Mouse (Mus musculus) liver, postnatal 0 days (tissue): ENCODE results near the gene Golga7b. TPM values are rescaled to one million over a fixed set of nuclear protein-coding genes. Genes with fewer than 3 reads are reported as not detected.

Experiments used
- ATAC-seq: fragments of 200-750 bp; cut with Nextera tagmentation; 2 replicates; pipeline ENCODE4 v1.8.0; 2017; ENCODE audit warnings: mild to moderate bottlenecking, moderate library complexity
- DNase-seq: peaks from one replicate; pipeline ENCODE4 v3.0.0-alpha.2; 2016
- H3K27ac ChIP-seq: fragments of 300-500 bp; sonication (generic); 2 replicates; pipeline ENCODE4 v1.5.1; 2014; ENCODE audit warnings: antibody characterized with exemption, moderate library complexity, mild to moderate bottlenecking, low read depth
- H3K27me3 ChIP-seq: fragments of 300-500 bp; sonication (generic); 2 replicates; pipeline ENCODE4 v1.6.1; 2014; ENCODE audit warnings: low read length, control low read depth, mixed read lengths; ENCODE audit not compliant: insufficient read depth
- H3K36me3 ChIP-seq: fragments of 300-500 bp; sonication (generic); replicated peaks from 2 replicates; pipeline ENCODE4 v1.6.1; 2014; ENCODE audit warnings: mild to moderate bottlenecking, control low read depth, low read length, moderate library complexity, mixed read lengths; ENCODE audit not compliant: insufficient read depth
- H3K4me1 ChIP-seq: fragments of 300-500 bp; sonication (generic); 2 replicates; pipeline ENCODE4 v1.6.1; 2014; ENCODE audit warnings: antibody characterized with exemption, mild to moderate bottlenecking, control low read depth; ENCODE audit not compliant: insufficient read depth
- H3K4me2 ChIP-seq: fragments of 300-500 bp; sonication (generic); 2 replicates; pipeline ENCODE4 v1.6.1; 2014; ENCODE audit warnings: low read depth, mild to moderate bottlenecking, low read length, moderate library complexity, mixed read lengths
- H3K4me3 ChIP-seq: fragments of 300-500 bp; sonication (generic); 2 replicates; pipeline ENCODE4 v1.5.1; 2014; ENCODE audit warnings: low read depth, low read length
- H3K9ac ChIP-seq: fragments of 300-500 bp; sonication (generic); replicated peaks from 2 replicates; pipeline ENCODE4 v1.6.1; 2014; ENCODE audit warnings: mild to moderate bottlenecking, moderate library complexity
- H3K9me3 ChIP-seq: fragments of 300-500 bp; sonication (generic); 2 replicates; pipeline ENCODE4 v1.6.1; 2016; ENCODE audit warnings: mild to moderate bottlenecking, control low read depth, low read length, mixed read lengths
- CTCF ChIP-seq: sonication (generic); IDR thresholded peaks from 2 replicates; pipeline ENCODE4 v1.5.1; 2016; ENCODE audit warnings: antibody characterized with exemption, low read depth
- EP300 ChIP-seq: IDR thresholded peaks from 2 replicates; pipeline ENCODE4 v1.6.1; 2016; ENCODE audit warnings: antibody characterized with exemption, low read depth, mild to moderate bottlenecking
- WGBS: fragments of 180-500 bp; shearing (Covaris S2); extraction: QIAGEN DNeasy Blood & Tissue Kit; methylation state at CpG from one replicate; pipeline ENCODE4 v1.1.7; 2014; ENCODE audit not compliant: insufficient replicate concordance; 5-methylcytosine and 5-hydroxymethylcytosine counted together
- polyA plus RNA-seq: library from polyadenylated mRNA; unstranded; fragments of >200 nt; fragmentation: Nextera tagmentation; extraction: Ambion mirVana; gene quantifications from 2 replicates; pipeline ENCODE4 v1.2.1, GENCODE M21; 2015

Gene Golga7b
- polyA plus RNA-seq, 1 experiment from 2014 or later = not detected

- no peaks in the 10 kb centered on the region for H3K9me3 ChIP-seq
- no peaks in the 10 kb centered on the region for H3K36me3 ChIP-seq
- no peak for DNase-seq
- H3K27me3 ChIP-seq = no peaks in the 10 kb centered on the region
- H3K4me1 ChIP-seq = 0 out of 2 replicates have a peak, but pooled peaks cover 4% of the 10 kb centered on the region
- no peak overlapping the region for H3K9ac ChIP-seq
- no peak for ATAC-seq
- H3K4me3 ChIP-seq = no peak overlapping the region
- TF ChIP-seq CTCF (no peak), EP300 (no peak)
- H3K4me2 ChIP-seq = no peak overlapping the region
- 64% methylated on average over 17 of the region's 17 CpGs for WGBS
- no peak overlapping the region for H3K27ac ChIP-seq
These were observed 17.7 kb upstream of the Golga7b start for GRCm38 (mm10) chr19:42229499-42230287.

- DNase-seq = peak; percentile 36
- 40% methylated on average over 5 of the region's 5 CpGs for WGBS
- H3K36me3 ChIP-seq = no peaks in the 10 kb centered on the region
- no peak overlapping the region for H3K9ac ChIP-seq
- 0 out of 2 replicates have a peak, but pooled peaks cover 4% of the 10 kb centered on the region for H3K4me1 ChIP-seq
- TF ChIP-seq CTCF = no peak
- TF ChIP-seq EP300 = no peak
- H3K4me2 ChIP-seq = no peak overlapping the region
- no peaks in the 10 kb centered on the region for H3K27me3 ChIP-seq
- ATAC-seq = no peak
- no peak overlapping the region for H3K4me3 ChIP-seq
- H3K9me3 ChIP-seq = no peaks in the 10 kb centered on the region
- H3K27ac ChIP-seq = no peak overlapping the region
These were observed 17.1 kb upstream of the Golga7b start for GRCm38 (mm10) chr19:42230288-42230568.

GRCm38 (mm10) chr19:42230986-42231385 lies 16.4 kb upstream of the Golga7b start:
- TF ChIP-seq CTCF = no peak
- TF ChIP-seq EP300 = no peak
- 85% methylated on average over 13 of the region's 13 CpGs for WGBS
- Histone ChIP-seq H3K9ac (no peak overlapping the region), H3K4me3 (no peak overlapping the region), H3K9me3 (no peaks in the 10 kb centered on the region), H3K27me3 (no peaks in the 10 kb centered on the region), H3K36me3 (no peaks in the 10 kb centered on the region), H3K4me1 (0 out of 2 replicates have a peak, but pooled peaks cover 4% of the 10 kb centered on the region), H3K4me2 (no peak overlapping the region), H3K27ac (no peak overlapping the region)
- ATAC-seq (no peak), DNase-seq (no peak)

GRCm38 (mm10) chr19:42237602-42238340 lies 9.6 kb upstream of the Golga7b start:
- ATAC-seq (no peak), DNase-seq (no peak)
- Histone ChIP-seq H3K9ac (no peak overlapping the region), H3K27ac (no peak overlapping the region), H3K4me3 (no peak overlapping the region), H3K27me3 (no peaks in the 10 kb centered on the region), H3K9me3 (no peaks in the 10 kb centered on the region), H3K4me1 (no peaks in the 10 kb centered on the region), H3K4me2 (no peak overlapping the region), H3K36me3 (no peaks in the 10 kb centered on the region)
- WGBS = 30% methylated on average over 4 of the region's 4 CpGs
- no peak for TF ChIP-seq CTCF
- no peak for TF ChIP-seq EP300

GRCm38 (mm10) chr19:42238341-42238715 lies 9.0 kb upstream of the Golga7b start:
- DNase-seq (no peak), ATAC-seq (no peak)
- WGBS = 66% methylated on average over 7 of the region's 7 CpGs
- Histone ChIP-seq H3K4me1 (no peaks in the 10 kb centered on the region), H3K9me3 (no peaks in the 10 kb centered on the region), H3K27ac (no peak overlapping the region), H3K4me3 (no peak overlapping the region), H3K36me3 (no peaks in the 10 kb centered on the region), H3K4me2 (no peak overlapping the region), H3K9ac (no peak overlapping the region), H3K27me3 (no peaks in the 10 kb centered on the region)
- TF ChIP-seq EP300 (no peak), CTCF (no peak)

GRCm38 (mm10) chr19:42240881-42241280 lies 6.5 kb upstream of the Golga7b start:
- Histone ChIP-seq H3K4me1 (no peaks in the 10 kb centered on the region), H3K27ac (no peak overlapping the region), H3K9ac (no peak overlapping the region), H3K4me2 (no peak overlapping the region), H3K9me3 (no peaks in the 10 kb centered on the region), H3K36me3 (no peaks in the 10 kb centered on the region), H3K27me3 (no peaks in the 10 kb centered on the region), H3K4me3 (no peak overlapping the region)
- TF ChIP-seq CTCF (no peak), EP300 (no peak)
- 68% methylated on average over 8 of the region's 8 CpGs for WGBS
- no peak for ATAC-seq
- DNase-seq = no peak
